Mouse (Mus musculus) limb, embryonic 12.5 days (tissue): ENCODE measurements around the gene Ptprk. TPM values are rescaled to one million over a fixed set of nuclear protein-coding genes. Genes with fewer than 3 reads are reported as not detected.

ENCODE experiments used
- ATAC-seq: fragments of 200-750 bp; cut with Nextera tagmentation; 2 replicates; pipeline ENCODE4 v1.8.0; 2017; ENCODE audit warnings: low read depth, moderate TSS enrichment; ENCODE audit not compliant: insufficient number of reproducible peaks, insufficient read depth, low FRiP score, low TSS enrichment
- H3K27ac ChIP-seq: fragments of 300-500 bp; sonication (generic); 2 replicates; pipeline ENCODE4 v1.5.1; 2016; ENCODE audit warnings: mild to moderate bottlenecking, moderate library complexity
- H3K27me3 ChIP-seq: fragments of 300-500 bp; sonication (generic); 2 replicates; pipeline ENCODE4 v1.6.1; 2016; ENCODE audit warnings: mild to moderate bottlenecking, moderate library complexity
- H3K36me3 ChIP-seq: fragments of 300-500 bp; sonication (generic); 2 replicates; pipeline ENCODE4 v1.6.1; 2016; ENCODE audit warnings: mild to moderate bottlenecking, moderate library complexity
- H3K4me1 ChIP-seq: fragments of 300-500 bp; sonication (generic); replicated peaks from 2 replicates; pipeline ENCODE4 v1.6.1; 2016
- H3K4me2 ChIP-seq: fragments of 300-500 bp; sonication (generic); 2 replicates; pipeline ENCODE4 v1.6.1; 2016; ENCODE audit warnings: mild to moderate bottlenecking, moderate library complexity
- H3K4me3 ChIP-seq: fragments of 300-500 bp; sonication (generic); replicated peaks from 2 replicates; pipeline ENCODE4 v1.5.1; 2016; ENCODE audit warnings: mild to moderate bottlenecking
- H3K9ac ChIP-seq: fragments of 300-500 bp; sonication (generic); replicated peaks from 2 replicates; pipeline ENCODE4 v1.6.1; 2016; ENCODE audit warnings: mild to moderate bottlenecking, moderate library complexity
- H3K9me3 ChIP-seq: fragments of 300-500 bp; sonication (generic); 2 replicates; pipeline ENCODE4 v1.6.1; 2016; ENCODE audit warnings: mild to moderate bottlenecking, moderate library complexity
- WGBS: fragments of 180-500 bp; shearing (Covaris S2); methylation state at CpG from one replicate; pipeline ENCODE4 v1.1.7; 2016; 5-methylcytosine and 5-hydroxymethylcytosine counted together
- polyA plus RNA-seq: library from polyadenylated mRNA; unstranded; fragments of >200 nt; fragmentation: Nextera tagmentation; extraction: Ambion mirVana; gene quantifications from 2 replicates; pipeline ENCODE4 v1.2.1, GENCODE M21; 2016

Ptprk gene
- polyA plus RNA-seq, 1 experiment from 2014 or later, result 44.8 TPM

DNA sequence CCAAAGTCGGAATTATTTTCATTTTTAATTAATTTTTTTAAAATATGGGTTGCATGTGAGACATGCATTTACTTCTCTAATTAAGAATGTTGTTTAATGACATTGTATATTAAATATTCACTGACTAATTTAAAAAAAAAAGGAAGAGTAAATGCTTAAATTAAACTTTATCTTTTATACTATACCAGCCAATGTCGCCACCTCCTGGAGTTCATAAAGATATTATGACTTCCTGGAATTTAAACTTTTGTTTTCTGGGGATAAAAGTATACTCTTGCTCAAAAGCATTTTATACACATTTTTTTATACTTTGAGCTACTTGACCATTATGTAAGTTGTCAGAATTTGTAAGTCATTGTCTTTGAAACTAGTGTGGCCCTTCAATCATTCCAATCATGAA is 477.4 kb downstream of the Ptprk start:
- no peak overlapping the region for H3K27ac ChIP-seq
- no peak overlapping the region for H3K9ac ChIP-seq
- no peaks in the 10 kb centered on the region for H3K27me3 ChIP-seq
- H3K36me3 ChIP-seq, result no peaks in the 10 kb centered on the region
- H3K4me1 ChIP-seq, result no peaks in the 10 kb centered on the region
- H3K4me3 ChIP-seq, result no peak overlapping the region
- no peak for ATAC-seq
- H3K4me2 ChIP-seq, result no peak overlapping the region
- no peaks in the 10 kb centered on the region for H3K9me3 ChIP-seq
- 88% methylated on average over 2 of the region's 2 CpGs for WGBS

DNA sequence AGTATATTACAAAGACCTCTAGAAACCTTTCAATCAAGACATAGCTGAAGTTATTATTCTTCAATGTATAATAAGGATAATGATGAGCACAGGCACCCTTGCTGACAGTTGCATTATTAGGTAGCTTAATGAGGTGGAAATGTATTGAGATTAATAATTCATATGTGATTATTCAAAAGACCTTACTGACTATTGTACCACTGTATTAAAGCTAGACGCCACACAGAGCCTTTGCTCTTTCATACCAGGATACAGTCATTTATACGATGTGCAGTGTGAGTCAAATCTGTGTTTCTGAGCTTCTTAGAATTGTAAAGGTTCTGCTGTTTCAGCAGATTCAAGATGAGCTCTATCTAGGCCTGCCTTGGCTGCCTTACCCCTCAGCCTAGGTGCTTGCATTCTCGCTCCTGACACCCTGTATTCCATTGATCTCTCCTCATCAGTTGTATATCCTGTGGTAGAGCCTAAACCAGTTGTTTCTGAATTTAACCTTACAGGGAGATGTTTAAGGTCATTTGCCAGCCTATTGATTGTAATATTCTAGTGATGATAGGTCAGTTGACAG is 489.6 kb downstream of the Ptprk start:
- Histone ChIP-seq H3K4me2 (no peak overlapping the region), H3K4me3 (no peak overlapping the region), H3K27me3 (no peaks in the 10 kb centered on the region), H3K36me3 (peaks cover 9% of the 10 kb centered on the region; the same call in 1 of the 2 replicates), H3K4me1 (no peaks in the 10 kb centered on the region), H3K9me3 (no peaks in the 10 kb centered on the region), H3K27ac (no peak overlapping the region), H3K9ac (no peak overlapping the region)
- ATAC-seq, result no peak
- WGBS, result 90% methylated on average over 3 of the region's 3 CpGs

DNA sequence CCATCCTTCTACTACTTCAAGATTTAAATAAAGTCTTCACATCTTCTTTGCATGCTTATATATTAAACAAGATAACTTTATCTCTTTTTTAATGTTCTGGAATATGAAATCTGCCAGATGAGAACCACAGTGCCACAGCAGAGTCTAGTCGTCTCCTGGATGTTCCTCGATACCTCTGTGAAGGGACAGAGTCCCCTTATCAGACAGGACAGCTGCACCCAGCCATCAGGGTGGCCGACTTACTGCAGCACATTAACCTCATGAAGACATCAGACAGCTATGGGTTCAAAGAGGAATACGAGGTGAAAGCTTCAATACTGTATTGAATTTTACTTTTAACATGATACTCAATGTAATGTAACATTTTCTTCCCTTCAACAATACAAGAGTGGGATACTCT is 491.8 kb downstream of the Ptprk start:
- 81% methylated on average over 4 of the region's 4 CpGs for WGBS
- ATAC-seq, result no peak
- no peaks in the 10 kb centered on the region for H3K4me1 ChIP-seq
- no peak overlapping the region for H3K27ac ChIP-seq
- H3K36me3 ChIP-seq, result peaks cover 13% of the 10 kb centered on the region; the same call in 1 of the 2 replicates
- H3K27me3 ChIP-seq, result no peaks in the 10 kb centered on the region
- no peak overlapping the region for H3K4me3 ChIP-seq
- no peak overlapping the region for H3K4me2 ChIP-seq
- no peak overlapping the region for H3K9ac ChIP-seq
- H3K9me3 ChIP-seq, result no peaks in the 10 kb centered on the region

DNA sequence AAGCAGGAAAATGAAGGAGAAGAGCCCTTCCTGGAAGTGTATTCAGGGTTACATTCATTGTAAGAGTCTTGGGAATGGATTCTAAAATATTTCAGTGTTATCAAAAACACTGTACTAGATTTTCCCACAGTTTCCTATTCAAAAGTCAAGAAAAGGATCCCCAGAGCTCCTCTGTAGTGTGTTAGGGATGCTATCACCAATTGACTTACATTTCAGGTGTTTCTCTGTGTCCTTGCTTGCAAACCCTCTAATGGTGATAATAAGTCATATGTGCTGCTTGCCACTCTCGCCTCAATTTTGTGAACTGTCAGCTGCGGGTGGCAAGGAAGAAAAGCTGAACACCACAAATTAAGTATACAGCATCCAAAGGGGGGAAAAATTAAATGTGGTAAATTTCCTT is 492.2 kb downstream of the Ptprk start:
- Histone ChIP-seq H3K9me3 (no peaks in the 10 kb centered on the region), H3K4me2 (no peak overlapping the region), H3K4me1 (no peaks in the 10 kb centered on the region), H3K4me3 (no peak overlapping the region), H3K27ac (no peak overlapping the region), H3K36me3 (peaks cover 13% of the 10 kb centered on the region; the same call in 1 of the 2 replicates), H3K27me3 (no peaks in the 10 kb centered on the region), H3K9ac (no peak overlapping the region)
- no peak for ATAC-seq
- 86% methylated on average over 2 of the region's 2 CpGs for WGBS

DNA sequence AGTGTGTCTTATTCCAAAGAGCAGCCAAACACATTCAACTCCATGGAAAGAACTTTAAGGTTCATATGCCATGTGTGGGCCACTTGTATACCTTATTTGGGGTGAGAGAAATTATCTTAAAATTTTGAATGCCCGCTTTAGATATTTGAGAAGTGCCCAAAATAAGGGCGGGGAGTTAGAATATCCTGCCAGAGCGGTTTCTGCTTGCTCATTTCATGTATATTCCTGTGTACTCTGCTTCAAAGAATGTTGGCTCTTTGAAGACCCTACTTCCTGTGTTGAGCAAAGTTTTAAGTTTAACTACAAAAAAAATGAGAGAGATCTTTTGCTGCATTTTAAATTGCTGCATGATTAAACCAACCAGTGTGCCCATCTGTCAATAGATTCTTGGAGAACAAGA is 492.8 kb downstream of the Ptprk start:
- H3K9ac ChIP-seq, result no peak overlapping the region
- H3K4me1 ChIP-seq, result no peaks in the 10 kb centered on the region
- H3K36me3 ChIP-seq, result peaks cover 13% of the 10 kb centered on the region; the same call in 1 of the 2 replicates
- no peak overlapping the region for H3K4me3 ChIP-seq
- no peaks in the 10 kb centered on the region for H3K27me3 ChIP-seq
- WGBS, result 93% methylated on average over 3 of the region's 3 CpGs
- no peak for ATAC-seq
- H3K4me2 ChIP-seq, result no peak overlapping the region
- H3K27ac ChIP-seq, result no peak overlapping the region
- H3K9me3 ChIP-seq, result no peaks in the 10 kb centered on the region

DNA sequence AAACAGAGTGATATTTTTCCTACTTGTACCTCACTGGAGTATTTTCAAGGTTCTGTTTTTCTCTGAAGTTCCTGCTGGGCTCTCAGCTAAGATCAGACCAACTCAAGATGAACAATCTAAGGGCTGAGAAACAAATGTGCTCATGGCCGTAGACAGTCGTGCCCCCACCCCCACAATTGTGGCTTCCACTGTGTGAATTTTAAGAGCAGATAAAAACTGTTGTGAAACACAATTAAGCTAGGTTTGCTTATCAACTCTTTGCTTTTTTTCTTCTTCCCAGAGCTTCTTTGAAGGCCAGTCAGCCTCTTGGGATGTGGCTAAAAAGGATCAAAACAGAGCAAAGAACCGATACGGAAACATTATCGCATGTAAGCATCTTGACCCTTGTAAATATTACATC is 493.4 kb downstream of the Ptprk start:
- no peaks in the 10 kb centered on the region for H3K27me3 ChIP-seq
- no peak for ATAC-seq
- no peak overlapping the region for H3K4me2 ChIP-seq
- no peaks in the 10 kb centered on the region for H3K9me3 ChIP-seq
- no peaks in the 10 kb centered on the region for H3K4me1 ChIP-seq
- no peak overlapping the region for H3K4me3 ChIP-seq
- no peak overlapping the region for H3K27ac ChIP-seq
- peaks cover 13% of the 10 kb centered on the region; the same call in 1 of the 2 replicates for H3K36me3 ChIP-seq
- 93% methylated on average over 5 of the region's 5 CpGs for WGBS
- no peak overlapping the region for H3K9ac ChIP-seq

DNA sequence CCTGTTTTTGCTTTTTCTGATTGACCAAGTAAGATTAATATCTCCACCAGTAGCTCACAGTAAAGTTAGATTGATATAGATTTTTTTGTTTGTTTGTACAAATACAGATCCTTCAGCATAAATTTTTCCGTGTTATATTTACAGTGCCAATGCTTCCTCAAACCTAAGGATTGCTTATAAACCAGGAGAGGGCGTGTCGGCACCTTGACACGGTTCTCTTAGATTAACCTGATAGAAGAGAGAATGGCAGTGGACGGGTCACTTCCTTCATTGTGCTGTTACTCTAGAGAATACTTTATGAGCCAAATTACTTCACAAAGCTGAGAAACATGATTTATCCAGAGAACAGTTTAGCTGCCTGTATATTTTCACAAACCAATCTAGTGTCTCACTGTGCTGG is 505.0 kb downstream of the Ptprk start:
- Histone ChIP-seq H3K4me2 (no peak overlapping the region), H3K27ac (no peak overlapping the region), H3K4me3 (no peak overlapping the region), H3K36me3 (peaks cover 13% of the 10 kb centered on the region), H3K9me3 (0 out of 2 replicates have a peak, but pooled peaks cover 3% of the 10 kb centered on the region), H3K4me1 (no peaks in the 10 kb centered on the region), H3K9ac (no peak overlapping the region), H3K27me3 (no peaks in the 10 kb centered on the region)
- no peak for ATAC-seq
- 89% methylated on average over 5 of the region's 5 CpGs for WGBS

DNA sequence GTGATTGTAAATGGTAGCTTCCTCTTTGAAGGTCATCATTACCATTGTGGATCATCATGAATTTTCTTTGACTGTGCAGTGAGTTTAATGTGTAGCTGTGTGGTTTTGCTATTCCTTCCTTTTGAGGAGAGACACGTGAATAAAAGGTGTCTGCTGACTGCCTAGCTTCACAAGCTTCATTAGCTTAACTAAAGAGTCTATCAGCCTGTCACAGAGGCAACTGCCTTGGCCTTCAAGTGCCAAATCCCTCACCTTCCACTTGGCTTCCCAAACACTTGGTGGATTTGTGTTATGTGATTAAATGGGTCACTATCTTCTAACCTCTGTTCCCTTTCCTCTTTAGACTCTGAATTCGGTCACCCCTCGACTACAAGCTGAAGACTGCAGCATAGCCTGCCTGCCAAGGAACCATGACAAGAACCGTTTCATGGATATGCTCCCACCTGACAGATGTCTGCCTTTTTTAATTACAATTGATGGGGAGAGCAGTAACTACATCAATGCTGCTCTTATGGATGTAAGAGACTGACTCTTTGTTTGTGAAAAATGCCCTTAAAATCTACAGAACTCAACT is 512.0 kb downstream of the Ptprk start:
- Histone ChIP-seq H3K9ac (no peak overlapping the region), H3K9me3 (0 out of 2 replicates have a peak, but pooled peaks cover 2% of the 10 kb centered on the region), H3K27me3 (no peaks in the 10 kb centered on the region), H3K4me3 (no peak overlapping the region), H3K36me3 (peaks cover 12% of the 10 kb centered on the region), H3K4me2 (no peak overlapping the region), H3K4me1 (no peaks in the 10 kb centered on the region), H3K27ac (no peak overlapping the region)
- 62% methylated on average over 4 of the region's 4 CpGs for WGBS
- ATAC-seq, result no peak

DNA sequence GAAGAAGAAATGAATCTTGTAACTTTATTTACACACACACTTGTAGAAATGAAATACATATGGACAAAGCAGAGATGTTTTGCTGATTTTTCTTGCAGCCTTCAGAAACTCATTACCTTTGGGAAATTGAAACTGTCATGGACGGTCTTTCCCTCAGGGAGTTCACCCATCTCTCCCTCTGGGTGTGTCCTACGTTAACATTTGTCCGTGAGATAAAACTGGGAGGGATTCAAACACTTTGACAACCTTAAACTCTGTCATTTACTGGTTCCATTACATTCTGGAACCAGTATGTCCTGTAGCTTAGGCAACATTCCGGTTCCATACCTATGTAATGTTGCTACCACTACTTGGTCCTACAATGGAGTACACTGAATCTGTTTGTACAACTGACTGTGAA is 513.8 kb downstream of the Ptprk start:
- H3K9me3 ChIP-seq, result no peaks in the 10 kb centered on the region
- no peak overlapping the region for H3K4me2 ChIP-seq
- H3K36me3 ChIP-seq, result peaks cover 18% of the 10 kb centered on the region
- H3K4me3 ChIP-seq, result no peak overlapping the region
- 88% methylated on average over 4 of the region's 4 CpGs for WGBS
- H3K4me1 ChIP-seq, result no peaks in the 10 kb centered on the region
- H3K27me3 ChIP-seq, result no peaks in the 10 kb centered on the region
- H3K27ac ChIP-seq, result no peak overlapping the region
- no peak for ATAC-seq
- H3K9ac ChIP-seq, result no peak overlapping the region

DNA sequence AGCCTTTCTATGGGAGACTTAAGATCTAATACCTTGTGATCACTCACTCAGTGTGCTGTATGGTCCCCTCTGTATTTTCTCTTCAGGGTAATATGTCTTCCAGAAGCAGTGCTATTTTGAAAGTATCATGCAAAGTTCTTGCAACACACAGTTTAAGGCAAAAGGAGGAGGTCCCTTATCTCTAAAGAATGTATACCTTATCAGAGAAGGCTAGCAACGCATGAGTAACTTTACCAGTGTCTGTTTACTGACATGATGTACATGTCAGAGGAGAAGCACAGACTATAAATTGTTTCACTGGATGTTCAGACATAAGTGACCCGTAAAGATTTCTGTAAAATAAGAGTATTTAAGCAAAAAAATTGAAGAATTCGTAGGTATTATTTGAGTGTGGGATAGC is 516.2 kb downstream of the Ptprk start:
- 89% methylated on average over 3 of the region's 3 CpGs for WGBS
- ATAC-seq, result no peak
- H3K27me3 ChIP-seq, result no peaks in the 10 kb centered on the region

DNA sequence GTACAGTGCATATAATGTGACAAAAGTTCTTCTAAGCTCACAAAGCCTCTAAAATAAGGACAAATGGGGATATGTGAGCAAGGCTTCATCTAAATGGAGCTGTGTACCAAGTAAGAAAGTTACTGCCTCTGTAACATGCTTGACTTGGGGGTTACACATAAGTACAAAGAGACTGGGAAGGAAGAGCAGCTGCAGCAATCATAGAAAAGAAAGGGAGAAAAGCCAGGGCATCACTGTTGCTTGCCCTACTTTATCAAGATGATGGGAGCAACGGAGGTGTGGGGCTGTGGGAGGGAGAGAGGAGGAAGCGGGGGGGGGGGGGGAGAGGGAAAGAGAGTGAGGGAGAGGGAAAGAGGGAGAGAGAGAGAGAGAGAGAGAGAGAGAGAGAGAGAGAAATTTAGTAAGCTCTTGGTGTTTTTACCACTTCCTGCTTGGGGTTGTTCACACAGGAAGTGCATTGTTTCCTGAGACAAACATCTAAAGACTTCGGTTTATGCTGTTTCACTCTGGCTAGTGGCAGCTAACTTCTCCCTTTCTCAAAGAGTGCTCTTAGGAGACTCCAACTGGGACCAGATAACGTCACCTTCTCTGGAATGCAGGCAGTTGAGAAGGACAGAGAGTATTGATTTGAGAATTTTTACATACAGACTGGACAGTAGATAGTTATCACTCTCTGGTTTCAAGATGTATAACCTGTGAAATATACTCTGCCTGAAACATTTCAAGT is 519.1 kb downstream of the Ptprk start:
- 71% methylated on average over 3 of the region's 4 CpGs for WGBS
- no peaks in the 10 kb centered on the region for H3K4me1 ChIP-seq
- ATAC-seq, result no peak
- H3K9me3 ChIP-seq, result no peaks in the 10 kb centered on the region
- no peak overlapping the region for H3K9ac ChIP-seq
- no peak overlapping the region for H3K4me2 ChIP-seq
- H3K4me3 ChIP-seq, result no peak overlapping the region
- no peak overlapping the region for H3K27ac ChIP-seq
- no peaks in the 10 kb centered on the region for H3K27me3 ChIP-seq
- H3K36me3 ChIP-seq, result peaks cover 15% of the 10 kb centered on the region

More for the DNA sequence above, 516.2 kb downstream of the Ptprk start:
- Histone ChIP-seq H3K9me3 (no peaks in the 10 kb centered on the region), H3K4me3 (no peak overlapping the region), H3K4me2 (no peak overlapping the region), H3K36me3 (peaks cover 18% of the 10 kb centered on the region), H3K9ac (no peak overlapping the region), H3K27ac (no peak overlapping the region), H3K4me1 (no peaks in the 10 kb centered on the region)
